Mouse (Mus musculus) stomach, adult 2 months (tissue): ENCODE measurements around the gene Ccdc57. TPM values are rescaled to one million over a fixed set of nuclear protein-coding genes. Genes with fewer than 3 reads are reported as not detected.

Experiments used
- polyA plus RNA-seq: library from polyadenylated mRNA; depleted of rRNA; stranded (reverse); fragments of >200 nt; gene quantifications from 2 replicates; pipeline ENCODE4 v1.2.3, GENCODE M21; 2012; rRNA removed

The Ccdc57 gene
- 0.17 and 0.57 TPM in 2 replicates for polyA plus RNA-seq

DNA sequence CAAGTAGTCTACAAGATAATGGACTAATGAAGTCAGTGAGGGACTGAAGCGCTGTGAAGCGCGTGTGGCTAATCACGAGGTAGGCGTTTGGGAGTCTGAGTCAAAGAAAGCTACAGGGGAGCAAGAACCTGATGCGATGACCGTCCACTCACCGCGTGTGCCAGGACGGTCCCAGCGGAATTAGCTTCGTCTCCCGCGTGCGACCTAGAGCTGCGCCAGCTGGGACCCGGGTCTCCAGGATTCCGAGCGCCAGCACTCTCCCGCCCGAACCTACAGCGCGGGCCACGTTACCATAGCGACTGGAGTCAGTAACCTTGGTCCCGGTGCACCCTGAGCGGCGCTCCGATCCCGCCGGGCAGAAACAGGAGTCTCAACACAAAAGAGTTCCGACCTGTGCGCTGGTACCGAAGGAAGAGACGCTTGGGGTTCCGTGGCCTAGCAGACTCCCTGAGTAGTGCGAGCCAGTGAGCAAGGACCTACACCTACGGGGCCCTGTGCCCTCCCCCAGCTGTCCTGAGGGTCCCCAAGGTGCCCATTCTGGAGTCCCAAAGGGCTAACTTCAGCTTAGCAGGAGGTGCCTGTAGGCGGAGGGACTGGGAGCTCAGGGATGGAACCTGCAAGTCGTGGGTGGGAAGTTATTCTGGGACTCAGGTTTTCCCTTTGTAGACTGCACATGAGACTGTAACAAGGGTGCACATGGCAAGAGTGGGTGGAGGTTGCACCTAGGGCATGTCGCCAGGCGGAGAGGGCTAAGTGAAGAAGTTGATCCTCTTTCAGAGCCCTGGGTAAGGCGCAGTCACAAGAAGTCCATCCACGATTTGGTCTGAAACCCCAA is at the start of gene Ccdc57:
Ccdc57 (minus strand) TSS at position 309 of the 835 bp plus-strand sequence.

DNA sequence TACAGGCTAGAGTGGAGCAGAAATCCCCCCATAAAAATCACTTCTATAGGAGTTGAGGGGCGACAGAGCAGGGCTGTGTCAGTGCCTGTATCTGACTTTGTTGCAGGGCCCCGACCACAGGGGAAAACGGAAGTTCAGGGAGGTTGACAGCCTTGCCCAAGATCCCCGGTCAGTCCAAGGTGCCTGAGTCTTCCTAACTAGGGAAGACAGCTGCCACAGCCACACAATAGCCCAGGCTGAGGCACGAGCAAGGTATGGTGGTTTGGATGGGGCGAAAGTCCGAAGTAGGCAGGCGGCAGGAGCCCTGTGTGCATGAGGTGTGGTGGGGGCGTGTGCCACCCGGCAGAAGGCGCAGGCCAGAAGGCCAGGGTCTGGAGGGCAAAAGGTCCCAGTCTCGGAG is 15.7 kb upstream of the Ccdc57 start, which contains the start of gene Slc16a3:
Slc16a3 (plus strand) TSS at position 153 of the 400 bp plus-strand sequence.

DNA sequence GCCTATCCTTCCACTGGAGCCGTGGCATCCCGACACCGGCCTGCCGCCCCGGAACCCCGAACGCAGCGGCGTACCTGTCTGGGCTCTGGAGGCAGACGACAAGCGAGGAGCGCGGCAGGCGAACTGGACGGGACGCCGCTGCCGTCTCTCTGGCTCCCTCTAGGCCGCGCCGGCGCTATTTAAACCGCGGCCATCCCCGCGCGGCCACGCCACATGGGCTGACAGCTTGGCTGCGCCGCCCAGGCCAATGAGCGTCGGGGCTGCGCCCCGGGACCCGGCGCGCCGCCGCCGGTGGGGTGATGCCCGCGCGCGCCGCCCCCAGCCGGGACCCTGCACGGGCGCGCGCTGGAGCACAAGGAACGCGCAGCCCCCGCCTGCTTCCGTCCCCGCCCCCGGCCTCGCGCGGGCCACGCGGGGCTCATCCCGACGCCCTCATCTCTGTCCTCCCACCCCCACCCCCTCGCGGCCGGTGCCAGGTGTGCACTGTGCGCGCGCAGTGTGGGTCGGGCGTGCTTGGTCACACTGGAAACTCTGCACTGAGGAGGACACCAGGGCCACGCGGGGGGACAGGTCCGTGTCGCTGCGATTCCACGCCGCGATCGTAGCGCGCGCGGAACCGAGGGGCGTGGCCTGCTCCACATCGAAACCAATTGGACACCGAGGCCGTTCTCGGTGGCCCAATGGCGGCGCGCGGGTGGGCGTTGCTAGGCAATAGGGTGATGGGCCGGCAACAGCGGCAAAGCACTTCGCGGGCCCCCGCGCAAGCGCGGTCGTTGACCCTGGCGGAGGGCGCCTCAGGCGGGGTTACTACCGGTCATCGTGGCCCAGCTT is 108.5 kb downstream of the Ccdc57 start, which contains the start of gene Fasn:
Fasn (minus strand) TSS at position 592 of the 831 bp plus-strand sequence.

DNA sequence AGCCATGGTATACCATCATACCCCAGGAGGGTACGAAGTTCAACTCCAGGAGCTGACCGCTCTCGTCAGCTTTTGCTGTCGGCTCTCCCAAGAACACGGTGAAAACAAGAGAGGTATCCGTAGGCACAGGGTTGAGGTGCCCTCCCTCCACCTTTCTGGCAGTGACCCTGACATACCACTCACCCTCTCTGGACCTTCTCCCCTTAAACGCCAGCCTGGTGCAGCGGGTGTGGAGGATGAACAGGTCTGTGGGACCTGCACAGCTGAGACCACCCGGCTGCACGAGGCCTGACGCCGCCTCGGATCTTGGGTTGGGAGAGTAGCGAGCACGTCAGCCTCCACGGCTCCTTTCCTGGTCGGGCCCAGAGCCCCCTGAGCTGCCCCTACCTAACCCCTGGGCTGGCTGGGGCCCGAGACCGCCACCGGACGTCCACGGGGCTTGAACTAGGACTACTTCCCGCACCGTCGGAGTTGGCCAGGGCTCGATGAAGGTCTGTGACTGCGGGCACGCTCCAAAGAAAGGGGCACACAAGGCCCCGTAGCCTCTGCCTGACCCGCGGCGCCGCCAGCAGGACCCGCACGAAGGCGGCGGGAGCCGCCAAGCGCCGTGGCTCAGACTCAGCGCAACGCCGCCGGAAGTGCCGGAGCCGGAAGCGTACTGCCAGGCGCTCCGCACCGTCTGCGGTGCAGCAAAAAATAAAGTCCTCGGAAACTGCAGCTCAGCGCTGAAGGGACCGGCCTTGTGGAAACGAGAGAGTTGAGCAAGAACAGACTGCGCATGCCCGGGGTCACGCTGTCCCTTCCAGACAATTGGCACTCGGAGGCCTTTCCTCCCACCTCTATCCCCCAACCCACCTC is 136.7 kb downstream of the Ccdc57 start, which contains the start of gene Dus1l:
Dus1l (minus strand) TSS at position 648 of the 858 bp plus-strand sequence.

DNA sequence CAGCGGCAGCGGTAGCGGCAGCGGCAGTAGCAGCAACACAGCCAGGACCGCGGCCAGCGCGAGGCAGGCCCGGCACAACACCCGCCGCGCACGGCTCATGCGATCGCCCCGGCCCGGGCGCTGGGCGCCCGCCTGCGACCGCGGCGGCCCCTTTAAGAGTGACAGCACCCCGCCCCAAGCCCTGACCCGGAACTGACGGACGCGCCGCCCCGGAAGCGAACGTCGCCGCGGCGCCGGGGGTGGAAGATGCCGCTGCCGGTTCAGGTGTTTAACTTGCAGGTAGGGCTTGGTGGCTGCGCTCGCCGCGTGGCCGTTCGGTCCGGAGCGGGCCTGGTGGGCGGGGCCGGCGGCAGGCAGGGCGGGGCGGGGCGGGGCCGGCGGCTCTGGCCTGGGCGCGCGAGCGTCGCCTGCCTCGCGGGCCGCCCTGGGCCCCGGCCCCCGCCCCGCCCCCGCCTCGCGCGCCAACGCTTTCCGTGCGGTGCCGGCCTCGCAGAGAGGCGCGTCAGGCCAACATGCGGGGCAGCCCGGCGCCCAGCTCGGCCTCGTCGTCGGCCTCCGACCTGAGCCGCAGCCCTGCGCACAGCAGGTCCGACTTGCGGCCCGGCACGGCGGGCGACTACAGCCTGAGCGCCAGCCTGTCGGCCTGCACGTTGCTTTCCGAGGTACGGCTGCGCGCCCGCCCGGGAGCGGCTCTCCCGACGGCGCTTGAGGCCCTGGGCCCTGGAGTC is 148.4 kb downstream of the Ccdc57 start, which contains the start of the genes Rfng and Gps1:
Rfng (minus strand) TSS at position 144 of the 728 bp plus-strand sequence.
Gps1 (plus strand) TSS at position 209 of the 728 bp plus-strand sequence.

Other genes with a start within 250 kb of the Ccdc57 start
- gene Cenpx, start 219.1 kb downstream of the Ccdc57 start, polyA plus RNA-seq = 41.1 and 48.0 TPM in 2 replicates
- gene Lrrc45, start 218.9 kb downstream of the Ccdc57 start, polyA plus RNA-seq = 13.7 and 15.6 TPM in 2 replicates
- gene Rac3, start 211.4 kb downstream of the Ccdc57 start, polyA plus RNA-seq = 7.0 and 10.6 TPM in 2 replicates
- 54.6 and 59.7 TPM in 2 replicates for gene Dcxr, start 205.6 kb downstream of the Ccdc57 start, polyA plus RNA-seq
- gene Cbr2, start 200.8 kb downstream of the Ccdc57 start, polyA plus RNA-seq = 69.9 and 82.3 TPM in 2 replicates
- 0.87 and 18.1 TPM in 2 replicates for gene Hmga1b, start 170.1 kb downstream of the Ccdc57 start, polyA plus RNA-seq
- gene Rfng, start 148.7 kb downstream of the Ccdc57 start, polyA plus RNA-seq = 36.8 and 56.8 TPM in 2 replicates
- gene Gps1, start 148.6 kb downstream of the Ccdc57 start, polyA plus RNA-seq = 65.1 and 81.6 TPM in 2 replicates
- 16.7 and 20.0 TPM in 2 replicates for gene Dus1l, start 136.5 kb downstream of the Ccdc57 start, polyA plus RNA-seq
- 320 and 400 TPM in 2 replicates for gene Fasn, start 108.3 kb downstream of the Ccdc57 start, polyA plus RNA-seq
- 7.7 and 11.7 TPM in 2 replicates for gene Slc16a3, start 15.6 kb upstream of the Ccdc57 start, polyA plus RNA-seq
- gene Csnk1d, start 58.5 kb upstream of the Ccdc57 start, polyA plus RNA-seq = 20.4 and 24.3 TPM in 2 replicates
- 0.60 and 0.72 TPM in 2 replicates for gene Cd7, start 106.5 kb upstream of the Ccdc57 start, polyA plus RNA-seq
- 21.4 and 32.9 TPM in 2 replicates for gene Sectm1b, start 130.7 kb upstream of the Ccdc57 start, polyA plus RNA-seq
- gene Sectm1a, start 148.3 kb upstream of the Ccdc57 start, polyA plus RNA-seq = 2.0 and 4.8 TPM in 2 replicates
- gene Tex19.2, start 185.8 kb upstream of the Ccdc57 start, polyA plus RNA-seq = not detected in 2 replicates
- 0.04 TPM in 1 of 2 replicates, not detected in the other for gene Tex19.1, start 213.3 kb upstream of the Ccdc57 start, polyA plus RNA-seq
- gene Uts2r, start 227.4 kb upstream of the Ccdc57 start, polyA plus RNA-seq = not detected in 2 replicates